Mouse (Mus musculus) embryonic facial prominence, embryonic 15.5 days (tissue): ENCODE results near the gene St13. TPM values are rescaled to one million over a fixed set of nuclear protein-coding genes. Genes with fewer than 3 reads are reported as not detected.

Source experiments
- ATAC-seq: fragments of 200-750 bp; cut with Nextera tagmentation; 2 replicates; pipeline ENCODE4 v1.8.0; 2017; ENCODE audit warnings: low read depth, moderate TSS enrichment; ENCODE audit not compliant: insufficient number of reproducible peaks, low FRiP score, low TSS enrichment
- H3K27ac ChIP-seq: fragments of 300-500 bp; sonication (generic); replicated peaks from 2 replicates; pipeline ENCODE4 v1.5.1; 2015; ENCODE audit warnings: mild to moderate bottlenecking, inconsistent platforms
- H3K27me3 ChIP-seq: fragments of 300-500 bp; sonication (generic); 2 replicates; pipeline ENCODE4 v1.6.1; 2015; ENCODE audit warnings: inconsistent platforms
- H3K36me3 ChIP-seq: fragments of 300-500 bp; sonication (generic); 2 replicates; pipeline ENCODE4 v1.6.1; 2015; ENCODE audit warnings: mild to moderate bottlenecking, inconsistent platforms
- H3K4me1 ChIP-seq: fragments of 300-500 bp; sonication (generic); 2 replicates; pipeline ENCODE4 v1.6.1; 2015; ENCODE audit warnings: inconsistent platforms
- H3K4me2 ChIP-seq: fragments of 300-500 bp; sonication (generic); replicated peaks from 2 replicates; pipeline ENCODE4 v1.6.1; 2015; ENCODE audit warnings: mild to moderate bottlenecking, inconsistent platforms
- H3K4me3 ChIP-seq: fragments of 300-500 bp; sonication (generic); replicated peaks from 2 replicates; pipeline ENCODE4 v1.5.1; 2015; ENCODE audit warnings: mild to moderate bottlenecking, inconsistent platforms
- H3K9ac ChIP-seq: fragments of 300-500 bp; sonication (generic); 2 replicates; pipeline ENCODE4 v1.6.1; 2015; ENCODE audit warnings: inconsistent platforms
- H3K9me3 ChIP-seq: fragments of 300-500 bp; sonication (generic); replicated peaks from 2 replicates; pipeline ENCODE4 v1.6.1; 2016; ENCODE audit warnings: inconsistent platforms
- WGBS: fragments of 180-500 bp; shearing (Covaris S2); methylation state at CpG from one replicate; pipeline ENCODE4 v1.1.7; 2015; 5-methylcytosine and 5-hydroxymethylcytosine counted together
- polyA plus RNA-seq: library from polyadenylated mRNA; unstranded; fragments of >200 nt; fragmentation: Nextera tagmentation; extraction: Ambion mirVana; gene quantifications from 2 replicates; pipeline ENCODE4 v1.2.1, GENCODE M21; 2015

The St13 gene
- polyA plus RNA-seq, 1 experiment from 2014 or later: 153 TPM

DNA sequence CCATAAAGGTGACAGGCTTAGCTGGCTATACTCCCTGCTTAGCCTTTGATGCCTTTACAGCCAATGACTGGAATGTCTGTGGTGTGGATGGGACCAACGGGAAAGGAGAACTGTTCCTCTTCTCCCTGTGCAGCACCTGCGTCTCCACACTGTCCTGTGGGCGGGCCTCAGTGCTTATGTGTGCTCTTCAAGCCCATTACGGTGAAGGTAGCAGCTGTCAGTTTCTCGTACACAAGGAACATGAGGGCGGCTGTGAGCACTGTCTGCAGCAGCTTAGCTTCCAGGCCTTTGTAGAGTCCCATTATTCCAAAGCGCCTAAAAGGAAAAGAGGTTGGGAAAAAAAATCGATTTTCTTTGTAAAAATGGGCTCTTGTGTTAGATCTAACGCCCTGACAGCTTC is 80.4 kb downstream of the St13 start:
- Histone ChIP-seq H3K27me3 (no peaks in the 10 kb centered on the region), H3K36me3 (peaks cover 71% of the 10 kb centered on the region), H3K4me3 (no peak overlapping the region), H3K4me2 (no peak overlapping the region), H3K9ac (no peak overlapping the region), H3K9me3 (no peaks in the 10 kb centered on the region), H3K4me1 (no peaks in the 10 kb centered on the region), H3K27ac (no peak overlapping the region)
- 95% methylated on average over 9 of the region's 9 CpGs for WGBS
- ATAC-seq: no peak

DNA sequence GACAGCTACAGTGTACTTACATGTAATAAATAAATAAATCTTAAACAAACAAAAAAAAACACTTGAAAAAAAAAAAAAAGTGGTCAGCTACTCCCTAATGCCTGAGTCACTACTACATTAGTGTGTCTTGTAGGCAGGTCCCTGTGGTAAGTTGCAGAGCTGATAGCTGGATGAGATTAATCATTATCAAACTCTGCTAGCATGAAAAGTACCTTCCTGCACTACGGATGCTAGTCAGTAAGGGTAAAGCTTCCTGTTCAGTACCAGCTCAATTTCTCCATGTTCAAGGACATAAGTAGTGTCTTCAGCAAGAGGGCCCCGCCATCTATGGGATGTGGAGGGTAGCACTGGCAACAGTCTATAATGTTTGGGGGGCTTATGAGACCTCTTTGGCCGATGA is 85.9 kb downstream of the St13 start:
- no peaks in the 10 kb centered on the region for H3K4me1 ChIP-seq
- WGBS: 95% methylated on average over 3 of the region's 3 CpGs
- H3K27ac ChIP-seq: no peak overlapping the region

More for the DNA sequence above, 85.9 kb downstream of the St13 start:
- Histone ChIP-seq H3K9me3 (no peaks in the 10 kb centered on the region), H3K4me2 (no peak overlapping the region), H3K4me3 (no peak overlapping the region), H3K9ac (no peak overlapping the region), H3K36me3 (peaks cover 29% of the 10 kb centered on the region), H3K27me3 (no peaks in the 10 kb centered on the region)
- ATAC-seq: no peak

Other genes starting within 250 kb of the St13 start
- 30.1 and 33.6 TPM in 2 replicates for gene Mrtfa, start 209.3 kb downstream of the St13 start, polyA plus RNA-seq
- 1.9 TPM in 2 replicates for gene Mchr1, start 164.6 kb downstream of the St13 start, polyA plus RNA-seq
- gene Slc25a17, start 39.3 kb downstream of the St13 start, polyA plus RNA-seq: 125 and 134 TPM in 2 replicates
- gene Xpnpep3, start 61 bp upstream of the St13 start, polyA plus RNA-seq: 11.4 and 12.9 TPM in 2 replicates
- gene Dnajb7, start 8.2 kb upstream of the St13 start, polyA plus RNA-seq: 1.3 and 2.3 TPM in 2 replicates
- gene Rbx1, start 66.2 kb upstream of the St13 start, polyA plus RNA-seq: 418 and 468 TPM in 2 replicates
- gene Ep300, start 185.3 kb upstream of the St13 start, polyA plus RNA-seq: 19.2 and 22.9 TPM in 2 replicates